Mouse (Mus musculus) forebrain, embryonic 16.5 days (tissue): Measurements from ENCODE around the gene Cacna1i. TPM values are rescaled to one million over a fixed set of nuclear protein-coding genes. Genes with fewer than 3 reads are reported as not detected.

Experiments used
- ATAC-seq: fragments of 200-750 bp; cut with Nextera tagmentation; 2 replicates; pipeline ENCODE4 v1.8.0; 2017; ENCODE audit warnings: mild to moderate bottlenecking, moderate library complexity
- H3K27ac ChIP-seq: fragments of 300-500 bp; sonication (generic); 2 replicates; pipeline ENCODE4 v1.5.1; 2014; ENCODE audit warnings: low read length, control low read depth
- H3K27me3 ChIP-seq: fragments of 300-500 bp; sonication (generic); replicated peaks from 2 replicates; pipeline ENCODE4 v1.6.1; 2014; ENCODE audit warnings: low read length; ENCODE audit not compliant: control insufficient read depth, insufficient read depth
- H3K36me3 ChIP-seq: fragments of 300-500 bp; sonication (generic); 2 replicates; pipeline ENCODE4 v1.6.1; 2014; ENCODE audit not compliant: control insufficient read depth, insufficient read depth
- H3K4me1 ChIP-seq: fragments of 300-500 bp; sonication (generic); replicated peaks from 2 replicates; pipeline ENCODE4 v1.6.1; 2014; ENCODE audit warnings: low read length; ENCODE audit not compliant: control insufficient read depth, insufficient read depth
- H3K4me2 ChIP-seq: fragments of 300-500 bp; sonication (generic); 2 replicates; pipeline ENCODE4 v1.6.1; 2014; ENCODE audit warnings: mild to moderate bottlenecking, low read length, control low read depth
- H3K4me3 ChIP-seq: fragments of 300-500 bp; sonication (generic); replicated peaks from 2 replicates; pipeline ENCODE4 v1.5.1; 2014; ENCODE audit warnings: mild to moderate bottlenecking, low read length, control low read depth
- H3K9ac ChIP-seq: fragments of 300-500 bp; sonication (generic); replicated peaks from 2 replicates; pipeline ENCODE4 v1.6.1; 2014; ENCODE audit warnings: low read depth, low read length, control low read depth
- H3K9me3 ChIP-seq: fragments of 300-500 bp; sonication (generic); 2 replicates; pipeline ENCODE4 v1.6.1; 2016; ENCODE audit warnings: low read length; ENCODE audit not compliant: control insufficient read depth
- WGBS: fragments of 180-500 bp; shearing (Covaris S2); extraction: QIAGEN DNeasy Blood & Tissue Kit; methylation state at CpG from one replicate; pipeline ENCODE4 v1.1.7; 2014; 5-methylcytosine and 5-hydroxymethylcytosine counted together
- polyA plus RNA-seq: library from polyadenylated mRNA; unstranded; fragments of >200 nt; fragmentation: Nextera tagmentation; extraction: Ambion mirVana; gene quantifications from 2 replicates; pipeline ENCODE4 v1.2.1, GENCODE M21; 2015

Gene Cacna1i
- polyA plus RNA-seq: 0.42 and 0.60 TPM in 2 replicates

- Histone ChIP-seq H3K36me3 (no peaks in the 10 kb centered on the region), H3K9ac (peak within 1 kb of the TSS; percentile 67), H3K27ac (no peak within 1 kb of the TSS), H3K4me2 (peak within 1 kb of the TSS; percentile 91), H3K27me3 (peaks cover 37% of the 10 kb centered on the region), H3K9me3 (no peaks in the 10 kb centered on the region), H3K4me3 (peak within 1 kb of the TSS; percentile 62), H3K4me1 (peaks cover 6% of the 10 kb centered on the region)
- WGBS: under 1% methylated on average over 48 of the region's 50 CpGs
- ATAC-seq: peak; percentile 86
Observed at GRCm38 (mm10) chr15:80286851-80287415, at the start of gene Cacna1i. Gene Cacna1i (plus strand): TSS chr15:80287238.

- no peak overlapping the region for H3K4me2 ChIP-seq
- H3K9me3 ChIP-seq: no peaks in the 10 kb centered on the region
- H3K27me3 ChIP-seq: no peaks in the 10 kb centered on the region
- no peak overlapping the region for H3K27ac ChIP-seq
- H3K4me1 ChIP-seq: no peaks in the 10 kb centered on the region
- no peak overlapping the region for H3K9ac ChIP-seq
- no peak overlapping the region for H3K4me3 ChIP-seq
- H3K36me3 ChIP-seq: peaks cover 25% of the 10 kb centered on the region
- ATAC-seq: no peak
- 97% methylated on average over 12 of the region's 12 CpGs for WGBS
Observed at GRCm38 (mm10) chr15:80248135-80248534, 38.9 kb upstream of the Cacna1i start.

- peaks cover 24% of the 10 kb centered on the region for H3K36me3 ChIP-seq
- H3K27ac ChIP-seq: no peak overlapping the region
- no peaks in the 10 kb centered on the region for H3K27me3 ChIP-seq
- ATAC-seq: no peak
- no peak overlapping the region for H3K4me3 ChIP-seq
- no peaks in the 10 kb centered on the region for H3K9me3 ChIP-seq
- H3K9ac ChIP-seq: no peak overlapping the region
- no peak overlapping the region for H3K4me2 ChIP-seq
- WGBS: 95% methylated on average over 1 of the region's 1 CpGs
- H3K4me1 ChIP-seq: no peaks in the 10 kb centered on the region
Observed at GRCm38 (mm10) chr15:80248596-80248995, 38.4 kb upstream of the Cacna1i start.

- H3K27me3 ChIP-seq: no peaks in the 10 kb centered on the region
- no peak overlapping the region for H3K27ac ChIP-seq
- 95% methylated on average over 10 of the region's 10 CpGs for WGBS
- H3K9me3 ChIP-seq: no peaks in the 10 kb centered on the region
- H3K4me1 ChIP-seq: peaks cover 8% of the 10 kb centered on the region
- no peak overlapping the region for H3K4me3 ChIP-seq
- ATAC-seq: no peak
- no peak overlapping the region for H3K9ac ChIP-seq
- H3K4me2 ChIP-seq: no peak overlapping the region
- H3K36me3 ChIP-seq: peaks cover 24% of the 10 kb centered on the region
Observed at GRCm38 (mm10) chr15:80249672-80250071, 37.4 kb upstream of the Cacna1i start.

- WGBS: 92% methylated on average over 6 of the region's 6 CpGs
Observed at GRCm38 (mm10) chr15:80250586-80250985, 36.5 kb upstream of the Cacna1i start.

GRCm38 (mm10) chr15:80253530-80253929 is 33.5 kb upstream of the Cacna1i start:
- Histone ChIP-seq H3K4me2 (no peak overlapping the region), H3K4me3 (no peak overlapping the region), H3K4me1 (peaks cover 31% of the 10 kb centered on the region), H3K9ac (no peak overlapping the region), H3K36me3 (peaks cover 22% of the 10 kb centered on the region), H3K27ac (no peak overlapping the region; the same call in 1 of the 2 replicates), H3K27me3 (no peaks in the 10 kb centered on the region), H3K9me3 (no peaks in the 10 kb centered on the region)
- no peak for ATAC-seq
- WGBS: 29% methylated on average over 2 of the region's 2 CpGs

More at GRCm38 (mm10) chr15:80250586-80250985, 36.5 kb upstream of the Cacna1i start:
- Histone ChIP-seq H3K9me3 (no peaks in the 10 kb centered on the region), H3K27me3 (no peaks in the 10 kb centered on the region), H3K4me2 (no peak overlapping the region), H3K4me3 (no peak overlapping the region), H3K9ac (no peak overlapping the region), H3K36me3 (peaks cover 24% of the 10 kb centered on the region), H3K4me1 (peaks cover 8% of the 10 kb centered on the region), H3K27ac (no peak overlapping the region)
- ATAC-seq: no peak

GRCm38 (mm10) chr15:80254207-80254606 is 32.8 kb upstream of the Cacna1i start:
- no peaks in the 10 kb centered on the region for H3K9me3 ChIP-seq
- peak overlapping the region; percentile 81 for H3K4me2 ChIP-seq
- H3K27ac ChIP-seq: peak overlapping the region; percentile 99
- peak overlapping the region; percentile 72 for H3K9ac ChIP-seq
- no peaks in the 10 kb centered on the region for H3K27me3 ChIP-seq
- H3K4me1 ChIP-seq: peaks cover 31% of the 10 kb centered on the region
- H3K4me3 ChIP-seq: peak overlapping the region; percentile 100
- peaks cover 17% of the 10 kb centered on the region for H3K36me3 ChIP-seq
- no peak for ATAC-seq
- WGBS: 51% methylated on average over 6 of the region's 6 CpGs

GRCm38 (mm10) chr15:80254847-80255645 is 32.0 kb upstream of the Cacna1i start, which contains the start of gene Atf4:
Gene Atf4 (plus strand): TSS chr15:80255184.
- peak within 1 kb of the TSS; percentile 99 for H3K27ac ChIP-seq
- ATAC-seq: peak; percentile 97
- H3K4me3 ChIP-seq: peak within 1 kb of the TSS; percentile 100
- peaks cover 14% of the 10 kb centered on the region for H3K36me3 ChIP-seq
- no peaks in the 10 kb centered on the region for H3K9me3 ChIP-seq
- under 1% methylated on average over 62 of the region's 62 CpGs for WGBS
- no peaks in the 10 kb centered on the region for H3K27me3 ChIP-seq
- H3K4me1 ChIP-seq: peaks cover 31% of the 10 kb centered on the region
- peak within 1 kb of the TSS; percentile 100 for H3K9ac ChIP-seq
- peak within 1 kb of the TSS; percentile 81 for H3K4me2 ChIP-seq

GRCm38 (mm10) chr15:80255646-80256121 is 31.4 kb upstream of the Cacna1i start:
- peak overlapping the region; percentile 81 for H3K4me2 ChIP-seq
- peak overlapping the region; percentile 100 for H3K4me3 ChIP-seq
- WGBS: under 1% methylated on average over 51 of the region's 51 CpGs
- H3K9ac ChIP-seq: peak overlapping the region; percentile 100
- no peaks in the 10 kb centered on the region for H3K9me3 ChIP-seq
- H3K4me1 ChIP-seq: peaks cover 31% of the 10 kb centered on the region
- peaks cover 14% of the 10 kb centered on the region for H3K36me3 ChIP-seq
- H3K27me3 ChIP-seq: no peaks in the 10 kb centered on the region
- ATAC-seq: peak; percentile 15; the same call in 1 of the 2 replicates
- H3K27ac ChIP-seq: peak overlapping the region; percentile 99
